Mouse (Mus musculus) heart, adult 2 months (tissue): ENCODE data around the gene Zfhx3.

Source experiments
- CTCF ChIP-seq: fragments of 200-600 bp; IDR thresholded peaks from 2 replicates; pipeline ENCODE4 v1.8.1; 2022; ENCODE audit warnings: antibody characterized with exemption, mild to moderate bottlenecking, moderate library complexity
- EP300 ChIP-seq: fragments of 200-500 bp; IDR thresholded peaks from 2 replicates; pipeline ENCODE4 v1.6.1; 2011; ENCODE audit warnings: low read depth, low read length, control low read depth; ENCODE audit not compliant: insufficient read depth
- POLR2A ChIP-seq: fragments of 200-500 bp; IDR thresholded peaks from 2 replicates; pipeline ENCODE4 v1.6.1; 2011; ENCODE audit warnings: mild to moderate bottlenecking, low read depth, low read length, control low read depth; ENCODE audit not compliant: insufficient read depth

DNA sequence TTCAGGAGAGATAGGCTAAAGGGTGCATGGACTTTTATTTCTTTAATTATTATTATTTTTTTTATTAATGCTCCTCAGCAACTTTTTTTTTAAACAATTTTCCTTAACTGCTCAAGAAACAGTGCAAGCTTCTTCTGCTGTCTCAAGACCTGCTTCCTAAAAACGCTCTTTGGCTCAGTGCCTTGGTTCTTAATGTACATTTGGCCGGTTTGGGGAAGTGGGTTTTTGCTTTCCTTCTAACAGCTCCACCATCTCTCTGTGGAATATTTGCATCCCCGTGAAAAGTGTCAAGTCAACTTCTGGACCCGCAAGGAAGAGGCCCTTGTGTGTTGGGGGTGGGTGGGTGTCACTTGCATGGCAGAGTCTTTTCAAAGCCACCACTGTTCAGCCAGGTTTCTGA is 778.4 kb downstream of the Zfhx3 start:
- TF ChIP-seq CTCF, result no peak
- no peak for TF ChIP-seq POLR2A
- TF ChIP-seq EP300, result no peak
